Mouse (Mus musculus): ENCODE results near the gene Hoxb3.

DNA sequence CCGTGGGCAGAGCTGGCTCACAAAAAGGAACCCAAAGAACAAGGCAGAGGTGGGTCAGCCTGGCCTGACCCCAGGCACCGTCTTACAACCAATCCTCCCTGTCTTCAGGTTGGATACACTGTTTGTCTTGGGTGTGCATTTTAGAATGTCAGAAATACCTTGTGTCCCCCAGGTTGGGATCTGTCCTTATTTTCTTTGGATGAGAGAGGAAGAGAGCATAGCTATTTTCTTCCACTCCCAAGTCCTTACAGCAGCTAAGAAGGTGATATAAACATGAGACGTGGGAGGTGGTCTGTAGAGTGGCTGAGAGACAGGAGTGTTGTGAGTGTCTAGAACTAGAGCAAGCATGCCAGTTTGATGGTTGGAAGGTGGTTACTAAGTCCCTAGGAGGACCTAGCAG is 25.7 kb upstream of the Hoxb3 start:
- TF ChIP-seq CTCF (IDR thresholded peaks at IDR 0.05; ENCODE audit: control insufficient read depth, insufficient read depth, insufficient replicate concordance, low read depth, low read length), result no peak
- no peak for TF ChIP-seq POLR2A (IDR thresholded peaks at IDR 0.05; ENCODE audit: control insufficient read depth, low read depth, low read length)
